Mouse (Mus musculus): Measurements from ENCODE around the gene Prlh. TPM values are rescaled to one million over a fixed set of nuclear protein-coding genes. Genes with fewer than 3 reads are reported as not detected.

Prlh gene
- not detected in 2 replicates for polyA plus RNA-seq (2014; fragmentation: Nextera tagmentation; extraction: Ambion mirVana)

DNA sequence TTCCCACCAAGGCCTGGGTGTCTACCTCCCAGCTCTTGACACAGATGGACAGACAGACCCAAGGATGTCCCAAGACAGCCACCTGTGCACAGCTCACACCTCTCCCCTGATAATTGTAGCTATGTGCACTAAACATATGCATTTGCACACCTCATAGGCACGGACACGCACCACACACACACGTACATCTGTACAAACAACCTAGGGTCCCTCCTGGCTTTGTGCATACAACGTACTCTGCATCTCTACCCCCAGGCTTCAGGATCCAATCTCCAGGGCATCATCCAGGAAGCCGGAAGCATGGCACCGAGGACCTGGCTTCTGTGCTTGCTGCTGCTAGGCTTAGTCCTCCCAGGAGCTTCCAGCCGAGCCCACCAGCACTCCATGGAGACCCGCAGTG is at the start of gene Prlh:
Prlh (plus strand) TSS at position 301 of the 400 bp plus-strand sequence.
- Histone ChIP-seq H3K4me2 (ENCODE audit: low read length) (no peak within 1 kb of the TSS), H3K4me3 (replicated peaks; ENCODE audit: low read depth, low read length) (no peak within 1 kb of the TSS), H3K9me3 (ENCODE audit: control insufficient read depth, low read length) (no peaks in the 10 kb centered on the region), H3K4me1 (ENCODE audit: control insufficient read depth, insufficient read depth, low read length) (no peaks in the 10 kb centered on the region), H3K9ac (replicated peaks; ENCODE audit: low read length) (no peak within 1 kb of the TSS), H3K36me3 (ENCODE audit: control insufficient read depth, insufficient read depth, low read length) (no peaks in the 10 kb centered on the region), H3K27me3 (ENCODE audit: control insufficient read depth, insufficient read depth, low read length) (no peaks in the 10 kb centered on the region), H3K27ac (replicated peaks; ENCODE audit: low read depth, low read length) (no peak within 1 kb of the TSS)
- DNase-seq = no peak
- no peak for ATAC-seq (ENCODE audit: low FRiP score, low TSS enrichment)
- 81% methylated on average over 8 of the region's 8 CpGs for WGBS

DNA sequence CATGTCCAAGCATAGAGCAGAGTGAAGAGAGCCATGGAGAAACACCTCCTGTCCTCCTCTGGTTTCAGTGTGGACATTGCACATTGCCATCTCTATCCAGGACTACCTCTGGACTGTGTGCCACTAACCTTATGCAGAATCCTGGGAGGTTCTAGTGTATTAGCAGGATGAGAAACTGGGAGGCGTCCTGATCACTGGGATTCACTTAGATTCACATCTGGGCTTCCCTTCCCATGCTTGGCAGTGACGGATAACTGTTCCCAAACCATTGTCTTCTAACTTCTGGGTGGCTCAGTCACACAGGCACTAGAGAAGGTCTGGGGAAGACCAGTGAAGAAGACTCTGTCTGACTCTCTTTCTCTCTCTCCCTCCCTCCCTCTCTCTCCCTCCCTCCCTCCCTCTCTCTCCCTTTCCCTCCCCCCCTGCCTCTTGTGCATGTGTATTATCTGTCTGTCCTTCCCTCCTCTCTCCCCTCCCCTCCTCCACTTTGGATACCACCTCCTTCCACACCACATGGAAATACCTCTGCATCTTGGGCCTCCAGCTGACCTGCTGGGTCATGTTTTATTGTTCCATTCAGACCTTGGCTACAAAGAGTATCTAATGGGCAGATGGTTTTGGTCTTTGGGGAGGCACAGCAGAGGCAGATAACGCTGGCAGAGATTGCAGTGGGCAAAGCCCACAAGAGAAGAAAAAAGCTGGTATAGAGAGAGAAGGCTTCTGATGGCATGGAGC is 49.5 kb upstream of the Prlh start:
- Histone ChIP-seq H3K36me3 (ENCODE audit: control insufficient read depth, insufficient read depth, low read length) (no peaks in the 10 kb centered on the region), H3K9ac (replicated peaks; ENCODE audit: low read length) (no peak overlapping the region), H3K27ac (replicated peaks; ENCODE audit: low read depth, low read length) (no peak overlapping the region), H3K4me1 (ENCODE audit: control insufficient read depth, insufficient read depth, low read length) (no peaks in the 10 kb centered on the region), H3K4me3 (replicated peaks; ENCODE audit: low read depth, low read length) (no peak overlapping the region), H3K9me3 (ENCODE audit: control insufficient read depth, low read length) (no peaks in the 10 kb centered on the region), H3K27me3 (ENCODE audit: control insufficient read depth, insufficient read depth, low read length) (no peaks in the 10 kb centered on the region), H3K4me2 (ENCODE audit: low read length) (no peak overlapping the region)
- ATAC-seq (ENCODE audit: low FRiP score, low TSS enrichment) = no peak
- DNase-seq = no peak
- WGBS = 43% methylated on average over 3 of the region's 3 CpGs

DNA sequence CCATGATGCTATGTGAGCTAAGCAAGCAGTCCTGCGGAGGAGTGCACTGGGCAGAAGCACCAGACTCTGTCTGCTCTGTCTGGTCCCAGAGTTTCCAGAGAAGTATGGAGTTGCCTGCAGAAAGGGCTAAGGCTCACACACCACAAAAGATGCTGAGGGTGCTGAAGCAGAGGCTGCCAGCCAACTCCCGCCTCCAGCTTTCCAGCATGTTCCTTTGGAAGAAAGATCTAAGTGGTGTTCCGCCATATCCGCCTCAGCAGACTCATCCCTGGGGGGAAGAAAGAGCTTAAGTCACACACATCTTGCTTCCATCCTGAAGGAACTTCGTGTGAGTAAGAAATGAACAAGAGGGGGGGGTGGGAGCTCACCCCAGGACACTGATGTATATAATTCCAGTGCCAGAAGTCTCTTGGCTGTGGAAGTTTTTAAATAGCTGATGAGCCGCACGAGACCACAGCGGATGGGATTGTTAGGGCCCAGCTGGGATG is 48.9 kb upstream of the Prlh start:
- H3K4me1 ChIP-seq (ENCODE audit: control insufficient read depth, insufficient read depth, low read length) = no peaks in the 10 kb centered on the region
- WGBS = 79% methylated on average over 8 of the region's 8 CpGs
- no peaks in the 10 kb centered on the region for H3K9me3 ChIP-seq (ENCODE audit: control insufficient read depth, low read length)
- H3K27me3 ChIP-seq (ENCODE audit: control insufficient read depth, insufficient read depth, low read length) = no peaks in the 10 kb centered on the region
- no peak overlapping the region for H3K4me3 ChIP-seq (replicated peaks; ENCODE audit: low read depth, low read length)
- no peak for ATAC-seq (ENCODE audit: low FRiP score, low TSS enrichment)
- DNase-seq = no peak
- H3K27ac ChIP-seq (replicated peaks; ENCODE audit: low read depth, low read length) = no peak overlapping the region
- no peak overlapping the region for H3K4me2 ChIP-seq (ENCODE audit: low read length)
- no peak overlapping the region for H3K9ac ChIP-seq (replicated peaks; ENCODE audit: low read length)
- no peaks in the 10 kb centered on the region for H3K36me3 ChIP-seq (ENCODE audit: control insufficient read depth, insufficient read depth, low read length)

DNA sequence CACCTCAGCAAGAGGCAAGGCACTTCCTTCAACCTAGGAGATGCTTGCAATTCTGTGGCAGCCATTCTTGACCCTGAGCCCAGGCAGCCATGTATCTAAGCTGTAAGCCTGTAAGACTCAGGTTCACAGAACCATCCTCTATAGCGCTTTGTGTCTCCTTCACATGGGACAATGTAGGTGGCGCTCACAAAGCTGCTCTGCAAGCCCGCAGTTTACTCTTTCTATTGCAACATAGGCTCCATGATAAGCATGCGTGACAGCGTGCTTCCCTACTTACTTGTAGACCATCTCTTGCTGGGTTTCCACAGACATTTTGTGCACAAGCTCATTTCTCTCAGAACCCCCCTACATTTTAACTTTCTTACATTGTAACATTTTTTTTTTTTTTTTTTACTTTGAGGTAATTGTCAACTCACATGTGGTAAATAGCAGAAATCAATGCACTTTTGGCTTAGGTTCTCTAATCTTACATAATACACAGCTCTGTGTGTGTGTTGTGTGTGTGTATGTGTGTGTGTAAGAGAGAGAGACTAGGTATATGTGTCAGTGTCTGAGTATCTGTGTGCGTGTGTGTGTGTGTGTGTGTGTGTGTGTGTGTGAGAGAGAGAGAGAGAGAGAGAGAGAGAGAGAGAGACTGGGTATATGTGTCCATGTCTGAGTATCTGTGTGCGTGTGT is 48.0 kb upstream of the Prlh start:
- Histone ChIP-seq H3K27ac (replicated peaks; ENCODE audit: low read depth, low read length) (no peak overlapping the region), H3K4me3 (replicated peaks; ENCODE audit: low read depth, low read length) (no peak overlapping the region), H3K4me1 (ENCODE audit: control insufficient read depth, insufficient read depth, low read length) (no peaks in the 10 kb centered on the region), H3K9ac (replicated peaks; ENCODE audit: low read length) (no peak overlapping the region), H3K27me3 (ENCODE audit: control insufficient read depth, insufficient read depth, low read length) (no peaks in the 10 kb centered on the region), H3K9me3 (ENCODE audit: control insufficient read depth, low read length) (no peaks in the 10 kb centered on the region), H3K4me2 (ENCODE audit: low read length) (no peak overlapping the region), H3K36me3 (ENCODE audit: control insufficient read depth, insufficient read depth, low read length) (no peaks in the 10 kb centered on the region)
- WGBS = 85% methylated on average over 7 of the region's 7 CpGs
- ATAC-seq (ENCODE audit: low FRiP score, low TSS enrichment) (no peak), DNase-seq (no peak)

DNA sequence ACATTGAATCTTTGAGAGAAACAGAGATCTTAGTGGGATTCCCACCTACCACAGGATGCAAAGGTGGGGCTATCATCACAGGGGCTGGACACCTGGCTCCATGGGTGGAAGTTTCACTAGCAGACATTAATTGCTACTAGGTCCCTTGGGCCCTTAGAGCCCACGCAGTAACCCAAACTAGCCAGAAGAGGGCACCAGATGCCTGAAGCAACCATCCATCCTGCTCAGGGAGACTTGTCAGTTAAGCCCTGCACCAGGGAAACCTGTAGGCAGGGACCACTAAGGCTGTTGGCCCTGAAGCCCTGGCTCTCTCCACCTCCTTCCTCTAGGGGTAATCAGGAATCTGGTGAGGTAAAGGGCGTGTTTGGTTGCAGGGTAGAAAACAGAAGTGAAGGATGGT is 46.6 kb upstream of the Prlh start:
- no peaks in the 10 kb centered on the region for H3K9me3 ChIP-seq (ENCODE audit: control insufficient read depth, low read length)
- 13% methylated on average over 2 of the region's 2 CpGs for WGBS
- no peak overlapping the region for H3K4me3 ChIP-seq (replicated peaks; ENCODE audit: low read depth, low read length)
- no peaks in the 10 kb centered on the region for H3K27me3 ChIP-seq (ENCODE audit: control insufficient read depth, insufficient read depth, low read length)
- H3K36me3 ChIP-seq (ENCODE audit: control insufficient read depth, insufficient read depth, low read length) = no peaks in the 10 kb centered on the region
- H3K4me2 ChIP-seq (ENCODE audit: low read length) = no peak overlapping the region
- no peak overlapping the region for H3K27ac ChIP-seq (replicated peaks; ENCODE audit: low read depth, low read length)
- DNase-seq (peak; percentile 73), ATAC-seq (ENCODE audit: low FRiP score, low TSS enrichment) (no peak)
- no peaks in the 10 kb centered on the region for H3K4me1 ChIP-seq (ENCODE audit: control insufficient read depth, insufficient read depth, low read length)
- H3K9ac ChIP-seq (replicated peaks; ENCODE audit: low read length) = no peak overlapping the region

DNA sequence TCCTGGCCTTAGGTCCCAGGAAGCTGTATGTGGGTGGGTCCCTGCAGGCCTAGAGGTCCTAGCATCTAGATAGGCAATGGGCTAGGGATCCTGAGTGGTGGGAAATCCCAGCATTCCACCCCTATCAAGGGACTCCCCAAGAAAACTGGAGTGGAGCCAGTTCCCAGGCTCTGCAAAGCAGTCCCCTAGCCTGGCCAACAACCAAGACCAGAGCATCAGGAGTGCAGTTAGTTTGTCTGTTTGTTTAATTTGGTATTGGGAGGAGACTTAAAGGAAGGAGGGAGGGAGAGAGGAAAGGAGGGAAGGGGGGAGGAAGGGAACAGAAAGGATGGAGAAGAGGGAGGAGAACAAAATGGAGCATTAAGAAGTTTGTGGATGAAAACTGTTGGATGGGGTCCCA is 43.7 kb upstream of the Prlh start:
- H3K4me3 ChIP-seq (replicated peaks; ENCODE audit: low read depth, low read length) = no peak overlapping the region
- no peaks in the 10 kb centered on the region for H3K4me1 ChIP-seq (ENCODE audit: control insufficient read depth, insufficient read depth, low read length)
- H3K9me3 ChIP-seq (ENCODE audit: control insufficient read depth, low read length) = no peaks in the 10 kb centered on the region
- DNase-seq (peak; percentile 54), ATAC-seq (ENCODE audit: low FRiP score, low TSS enrichment) (no peak)
- H3K27ac ChIP-seq (replicated peaks; ENCODE audit: low read depth, low read length) = no peak overlapping the region
- no peak overlapping the region for H3K9ac ChIP-seq (replicated peaks; ENCODE audit: low read length)
- no peak overlapping the region for H3K4me2 ChIP-seq (ENCODE audit: low read length)
- no peaks in the 10 kb centered on the region for H3K27me3 ChIP-seq (ENCODE audit: control insufficient read depth, insufficient read depth, low read length)
- H3K36me3 ChIP-seq (ENCODE audit: control insufficient read depth, insufficient read depth, low read length) = no peaks in the 10 kb centered on the region

DNA sequence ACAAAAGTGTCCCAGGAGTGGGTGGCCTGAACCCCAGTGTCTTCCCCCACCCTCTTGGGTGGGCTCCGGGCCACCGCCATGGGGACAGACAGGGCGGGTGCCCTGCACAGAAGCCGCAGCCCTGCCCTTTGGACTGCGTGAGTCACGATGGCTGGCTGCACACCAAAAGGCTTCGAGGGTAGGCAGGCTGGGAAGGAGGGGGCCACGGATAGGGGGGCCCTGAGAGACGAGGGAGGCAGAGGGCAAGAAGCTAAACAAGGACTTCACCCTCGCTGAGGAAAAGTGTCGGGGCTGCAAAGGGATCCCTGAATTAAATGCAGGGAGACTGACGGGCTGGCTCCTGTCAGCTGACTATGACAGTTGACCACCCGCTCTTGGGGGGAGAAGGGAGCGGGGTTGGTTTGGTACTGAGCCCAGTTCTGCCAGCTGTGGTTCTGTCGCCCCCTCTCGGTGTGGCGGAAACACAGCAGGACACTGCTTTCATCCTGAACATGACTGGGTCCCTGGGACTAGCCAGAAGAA is 43.2 kb upstream of the Prlh start:
- Histone ChIP-seq H3K36me3 (ENCODE audit: control insufficient read depth, insufficient read depth, low read length) (no peaks in the 10 kb centered on the region), H3K9me3 (ENCODE audit: control insufficient read depth, low read length) (no peaks in the 10 kb centered on the region), H3K4me3 (replicated peaks; ENCODE audit: low read depth, low read length) (no peak overlapping the region), H3K4me1 (ENCODE audit: control insufficient read depth, insufficient read depth, low read length) (0 out of 2 replicates have a peak, but pooled peaks cover under 1% of the 10 kb centered on the region), H3K9ac (replicated peaks; ENCODE audit: low read length) (no peak overlapping the region), H3K27me3 (ENCODE audit: control insufficient read depth, insufficient read depth, low read length) (no peaks in the 10 kb centered on the region), H3K27ac (replicated peaks; ENCODE audit: low read depth, low read length) (no peak overlapping the region), H3K4me2 (ENCODE audit: low read length) (peak overlapping the region; percentile 17; the same call in 1 of the 2 replicates)
- ATAC-seq (ENCODE audit: low FRiP score, low TSS enrichment) (no peak), DNase-seq (no peak)
- 31% methylated on average over 17 of the region's 17 CpGs for WGBS

DNA sequence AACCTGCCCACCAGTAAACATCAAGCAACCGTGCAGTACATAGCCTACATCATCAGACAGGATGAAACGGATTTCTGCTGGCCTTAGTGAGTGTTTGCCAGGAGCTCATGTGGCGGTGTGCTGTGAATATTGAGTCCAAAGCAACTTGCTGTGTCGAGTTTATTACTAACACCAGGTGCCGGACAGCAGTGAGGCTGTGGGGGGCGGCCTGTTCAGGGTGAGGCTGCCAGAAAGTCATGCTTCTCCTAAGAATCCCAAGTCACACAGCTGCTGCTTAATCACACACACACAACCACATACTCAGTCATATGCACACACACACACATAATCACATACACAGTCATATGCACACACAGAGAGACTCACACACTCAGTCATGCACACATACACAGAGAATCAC is 39.7 kb upstream of the Prlh start:
- Histone ChIP-seq H3K36me3 (ENCODE audit: control insufficient read depth, insufficient read depth, low read length) (no peaks in the 10 kb centered on the region), H3K27me3 (ENCODE audit: control insufficient read depth, insufficient read depth, low read length) (no peaks in the 10 kb centered on the region), H3K4me3 (replicated peaks; ENCODE audit: low read depth, low read length) (no peak overlapping the region), H3K9me3 (ENCODE audit: control insufficient read depth, low read length) (no peaks in the 10 kb centered on the region), H3K4me2 (ENCODE audit: low read length) (no peak overlapping the region), H3K4me1 (ENCODE audit: control insufficient read depth, insufficient read depth, low read length) (0 out of 2 replicates have a peak, but pooled peaks cover 7% of the 10 kb centered on the region), H3K9ac (replicated peaks; ENCODE audit: low read length) (no peak overlapping the region), H3K27ac (replicated peaks; ENCODE audit: low read depth, low read length) (no peak overlapping the region)
- ATAC-seq (ENCODE audit: low FRiP score, low TSS enrichment) (no peak), DNase-seq (no peak)
- 78% methylated on average over 6 of the region's 6 CpGs for WGBS
